Mouse (Mus musculus) ES-E14 (cell line): ENCODE data around the gene Aldh1a3. TPM values are rescaled to one million over a fixed set of nuclear protein-coding genes. Genes with fewer than 3 reads are reported as not detected.

ENCODE experiments used
- DNase-seq: peaks from one replicate; pipeline ENCODE4 v3.0.0-alpha.2; 2013; ENCODE audit warnings: low read depth, low spot score
- H3K27ac ChIP-seq: 2 replicates; pipeline ENCODE4 v1.5.1; 2012; ENCODE audit warnings: low read depth, mild to moderate bottlenecking, low read length, moderate library complexity, mixed read lengths; ENCODE audit not compliant: poor library complexity, insufficient read depth, severe bottlenecking
- H3K36me3 ChIP-seq: 2 replicates; pipeline ENCODE4 v1.6.1; 2012; ENCODE audit warnings: mild to moderate bottlenecking, low read length, moderate library complexity, mixed read lengths; ENCODE audit not compliant: control insufficient read depth, poor library complexity, insufficient read depth, severe bottlenecking
- H3K4me1 ChIP-seq, 2 experiments: fragments of 150-350 bp in 1 of 2; sonication (generic) in 1 of 2; 2 replicates each; pipeline ENCODE4 v1.6.1; 2012; ENCODE audit warnings: low read length in 2 of 2, mild to moderate bottlenecking in 1 of 2, mixed read lengths in 1 of 2; ENCODE audit not compliant: control insufficient read depth in 2 of 2, insufficient read depth in 2 of 2, poor library complexity in 1 of 2
- H3K4me3 ChIP-seq, 2 experiments: fragments of 150-350 bp in 1 of 2; sonication (generic) in 1 of 2; 2 replicates each; pipeline ENCODE4 v1.5.1; 2012; ENCODE audit warnings: low read length in 2 of 2, low read depth in 1 of 2, mild to moderate bottlenecking in 1 of 2, mixed read lengths in 1 of 2; ENCODE audit not compliant: insufficient read depth in 1 of 2, poor library complexity in 1 of 2, severe bottlenecking in 1 of 2
- H3K9ac ChIP-seq: 2 replicates; pipeline ENCODE4 v1.6.1; 2012; ENCODE audit warnings: low read depth, mild to moderate bottlenecking, low read length, mixed read lengths; ENCODE audit not compliant: poor library complexity, insufficient read depth, severe bottlenecking
- H3K9me3 ChIP-seq: fragments of 150-350 bp; sonication (generic); 2 replicates; pipeline ENCODE4 v1.6.1; 2012; ENCODE audit warnings: low read depth, mild to moderate bottlenecking, low read length; ENCODE audit not compliant: control insufficient read depth, insufficient read depth
- CHD2 ChIP-seq: IDR thresholded peaks from 2 replicates; pipeline ENCODE4 v1.6.1; 2014; ENCODE audit warnings: mild to moderate bottlenecking, low read depth, low read length, inconsistent platforms
- HCFC1 ChIP-seq: IDR thresholded peaks from 2 replicates; pipeline ENCODE4 v1.6.1; 2012; ENCODE audit warnings: low read length, inconsistent platforms, borderline replicate concordance; ENCODE audit not compliant: insufficient read depth
- MAFK ChIP-seq: IDR thresholded peaks from 2 replicates; pipeline ENCODE4 v1.6.1; 2014; ENCODE audit warnings: mild to moderate bottlenecking, low read depth, low read length, inconsistent platforms; ENCODE audit not compliant: insufficient read depth
- ZC3H11A ChIP-seq: IDR thresholded peaks from 2 replicates; pipeline ENCODE4 v1.6.1; 2012; ENCODE audit warnings: low read depth, mild to moderate bottlenecking, inconsistent platforms, low read length, borderline replicate concordance
- ZNF384 ChIP-seq: IDR thresholded peaks from 2 replicates; pipeline ENCODE4 v1.6.1; 2012; ENCODE audit warnings: low read depth, low read length, inconsistent platforms
- in situ Hi-C, 2 experiments: fragments of 600-800 bp; cut with MboI; formaldehyde crosslinking; loops; one replicate each; pipeline ENCODE4 v1.15.1; 2025; ENCODE audit warnings: low sequenced_read_pairs in 2 of 2, inconsistent platforms in 1 of 2; ENCODE audit not compliant: unreplicated experiment in 2 of 2
- total RNA-seq: library from RNA; depleted of rRNA; stranded (reverse); fragments of 300-350 nt; gene quantifications from 2 replicates; pipeline ENCODE4 v1.2.3, GENCODE M21; 2012

Gene Aldh1a3
- total RNA-seq, 1 experiment: 12.4 TPM

- DNase-seq: no peak
- H3K36me3 ChIP-seq: no peaks in the 10 kb centered on the region
- in situ Hi-C loops: loop anchor here in 1 of 2 experiments (25.0 kb wide), 1 partner anchor 257 kb away; no protein-coding TSS in a partner anchor
- no peak overlapping the region for H3K9ac ChIP-seq
- no peak overlapping the region for H3K4me3 ChIP-seq
- H3K4me1 ChIP-seq: peaks cover 0 to 2% of the 10 kb centered on the region in 2 experiments; a peak in 1 of 4 replicates
- TF ChIP-seq MAFK (no peak), CHD2 (no peak), ZC3H11A (no peak), ZNF384 (no peak), HCFC1 (no peak)
- no peaks in the 10 kb centered on the region for H3K9me3 ChIP-seq
- no peak overlapping the region for H3K27ac ChIP-seq
Measured at GRCm38 (mm10) chr7:66404802-66405201, 22.5 kb downstream of the Aldh1a3 start.

DNA sequence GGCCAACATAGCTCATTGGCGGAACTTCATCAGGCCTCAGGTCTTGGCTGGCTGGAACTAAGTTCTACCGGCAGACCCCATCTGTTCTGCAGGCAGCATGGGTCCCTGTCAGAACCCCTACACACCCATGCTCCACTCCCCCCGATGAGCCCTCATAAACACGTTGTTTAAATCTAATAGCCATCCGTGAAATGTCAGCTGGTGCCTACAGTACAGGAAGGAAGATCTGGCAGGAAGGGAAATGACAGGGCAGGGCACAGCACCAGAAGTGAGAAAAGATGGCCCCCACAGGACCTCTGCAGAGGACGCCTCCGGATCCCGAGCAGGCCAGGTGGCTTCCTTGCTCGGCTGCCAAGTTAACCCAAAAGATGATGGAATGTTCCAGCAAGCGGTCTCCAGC, 23.2 kb downstream of the Aldh1a3 start:
- in situ Hi-C loops: loop anchor here in 1 of 2 experiments (25.0 kb wide), 1 partner anchor 258 kb away; no protein-coding TSS in a partner anchor
- no peaks in the 10 kb centered on the region for H3K36me3 ChIP-seq
- peaks cover 0 to 2% of the 10 kb centered on the region in 2 experiments; a peak in 1 of 4 replicates for H3K4me1 ChIP-seq
- TF ChIP-seq ZNF384 (no peak), MAFK (no peak), HCFC1 (no peak), ZC3H11A (no peak), CHD2 (no peak)
- no peak overlapping the region for H3K27ac ChIP-seq
- no peak overlapping the region for H3K4me3 ChIP-seq
- DNase-seq: no peak
- H3K9me3 ChIP-seq: no peaks in the 10 kb centered on the region
- H3K9ac ChIP-seq: no peak overlapping the region

GRCm38 (mm10) chr7:66402876-66403275, 24.4 kb downstream of the Aldh1a3 start:
- Histone ChIP-seq H3K9ac (no peak overlapping the region), H3K4me3 (no peak overlapping the region), H3K4me1 (peaks cover 0 to 2% of the 10 kb centered on the region in 2 experiments; a peak in 1 of 4 replicates), H3K9me3 (no peaks in the 10 kb centered on the region), H3K36me3 (no peaks in the 10 kb centered on the region), H3K27ac (no peak overlapping the region)
- TF ChIP-seq HCFC1 (no peak), MAFK (no peak), ZNF384 (no peak), ZC3H11A (no peak), CHD2 (no peak)
- no peak for DNase-seq
- in situ Hi-C loops: loop anchor here in 1 of 2 experiments (25.0 kb wide), 1 partner anchor 259 kb away; no protein-coding TSS in a partner anchor

DNA sequence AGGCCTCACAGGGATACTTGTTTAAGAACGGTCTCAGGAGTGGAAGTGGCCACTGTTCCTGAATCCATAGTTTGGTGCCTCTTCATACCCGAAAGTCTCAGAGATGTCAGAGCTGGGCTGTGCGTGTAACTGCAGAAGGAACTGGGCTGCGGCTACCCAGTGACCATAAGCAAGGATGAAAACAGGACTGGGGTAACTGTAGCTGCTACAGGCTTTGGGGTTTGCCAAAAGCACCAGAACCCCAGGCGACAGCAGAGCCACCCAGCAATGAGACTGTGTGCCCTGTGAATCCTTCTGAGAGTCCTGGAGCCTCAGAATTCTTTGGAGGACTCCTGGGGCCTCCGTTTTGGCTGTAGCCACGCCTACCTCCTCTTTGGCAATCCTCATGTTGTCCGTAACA, 25.7 kb downstream of the Aldh1a3 start:
- TF ChIP-seq HCFC1 (no peak), CHD2 (no peak), ZNF384 (no peak), ZC3H11A (no peak), MAFK (no peak)
- Histone ChIP-seq H3K4me1 (peaks cover 0 to 2% of the 10 kb centered on the region in 2 experiments; a peak in 1 of 4 replicates), H3K9ac (no peak overlapping the region), H3K36me3 (no peaks in the 10 kb centered on the region), H3K4me3 (no peak overlapping the region), H3K27ac (no peak overlapping the region), H3K9me3 (no peaks in the 10 kb centered on the region)
- no peak for DNase-seq
- in situ Hi-C loops: loop anchor here in 1 of 2 experiments (25.0 kb wide), 1 partner anchor 261 kb away; no protein-coding TSS in a partner anchor

GRCm38 (mm10) chr7:66397288-66397687, 30.0 kb downstream of the Aldh1a3 start:
- no peaks in the 10 kb centered on the region for H3K4me1 ChIP-seq
- no peak for TF ChIP-seq HCFC1
- in situ Hi-C loops: no loop called here
- no peak overlapping the region for H3K27ac ChIP-seq
- H3K36me3 ChIP-seq: no peaks in the 10 kb centered on the region
- DNase-seq: no peak
- H3K9me3 ChIP-seq: no peaks in the 10 kb centered on the region
- no peak overlapping the region for H3K4me3 ChIP-seq
- H3K9ac ChIP-seq: no peak overlapping the region
